Mouse (Mus musculus) T-helper 1 cell (primary cell): ENCODE results near the gene Ffar3.
"Not testable (repeated sequence)": the region's sequence is repeated elsewhere in the genome, so short reads cannot be mapped to it uniquely, and the experiment has no call there.

Experiments used
- in situ Hi-C: fragments of 300-600 bp; cut with MboI, MseI; formaldehyde crosslinking; loops from one replicate; pipeline ENCODE4 v1.15.1; 2025; ENCODE audit warnings: high pct_unique_total_duplicates

Gene Ffar3

DNA sequence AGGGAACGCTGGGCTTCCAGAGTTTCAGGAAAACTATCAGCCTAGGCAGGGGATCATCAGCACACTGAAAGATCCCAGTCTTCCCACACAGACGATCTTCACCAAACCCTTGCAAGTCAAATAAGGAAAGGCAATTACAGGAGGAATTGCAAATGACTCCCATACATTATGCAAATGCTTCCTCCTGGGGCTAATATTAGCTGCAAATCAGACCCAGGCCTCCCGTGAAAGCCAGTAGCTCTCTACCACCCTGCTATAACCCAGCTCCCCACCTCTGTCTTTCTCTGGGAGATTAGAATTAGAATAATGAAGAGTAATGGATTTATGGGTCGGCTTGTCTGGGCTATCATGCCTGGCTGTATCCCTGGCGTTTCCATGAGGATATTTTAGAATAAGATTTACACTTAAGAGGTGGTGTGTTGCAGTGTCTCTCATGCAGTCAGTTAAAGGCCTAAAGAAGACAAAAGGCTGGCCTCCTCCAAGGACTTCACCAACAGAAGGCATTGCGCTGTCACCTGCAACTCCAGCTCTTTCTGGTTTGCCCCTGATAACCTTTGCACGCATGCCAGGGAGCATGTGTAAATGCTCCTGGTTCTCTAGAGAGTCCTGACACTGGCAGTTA is 11.2 kb downstream of the Ffar3 start:
- in situ Hi-C loops: no loop called here

DNA sequence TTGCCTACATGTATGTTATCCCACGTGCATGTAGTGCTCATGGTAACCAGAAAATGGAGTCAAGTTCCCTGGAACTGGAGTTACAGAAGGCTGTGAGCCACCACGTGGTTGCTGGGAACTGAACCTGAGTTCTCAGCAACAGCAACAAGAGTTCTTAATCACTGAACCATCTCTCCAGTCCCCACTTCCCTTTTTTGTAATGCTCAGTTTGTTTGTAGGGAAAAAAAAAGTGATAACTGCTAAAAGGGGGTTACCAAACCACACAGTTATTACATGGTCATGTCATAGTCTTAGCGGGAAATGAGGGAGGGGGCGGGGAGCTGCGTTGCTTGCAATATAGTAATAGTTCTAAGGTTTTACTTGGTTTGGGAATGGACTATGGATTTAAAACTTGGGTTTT is 13.9 kb downstream of the Ffar3 start:
- in situ Hi-C loops: no loop called here

DNA sequence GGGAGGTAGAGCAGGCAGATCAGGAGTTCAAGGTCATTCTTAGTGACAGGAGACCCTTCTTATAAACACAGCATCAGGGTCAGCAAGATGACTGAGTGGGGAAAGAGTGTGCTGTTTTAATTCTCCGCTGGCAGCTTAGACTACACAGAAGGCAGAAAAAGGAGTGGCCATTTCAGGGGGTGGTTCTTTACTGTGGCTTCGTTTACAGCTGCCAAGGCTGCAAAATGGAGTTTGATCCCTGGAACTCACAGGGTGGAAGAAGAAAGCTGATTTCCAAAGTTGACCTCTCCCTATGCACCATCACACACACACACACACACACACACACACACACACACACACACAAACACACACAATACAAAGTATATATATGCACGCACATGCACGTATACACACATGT is 14.6 kb downstream of the Ffar3 start:
- in situ Hi-C loops: no loop called here

DNA sequence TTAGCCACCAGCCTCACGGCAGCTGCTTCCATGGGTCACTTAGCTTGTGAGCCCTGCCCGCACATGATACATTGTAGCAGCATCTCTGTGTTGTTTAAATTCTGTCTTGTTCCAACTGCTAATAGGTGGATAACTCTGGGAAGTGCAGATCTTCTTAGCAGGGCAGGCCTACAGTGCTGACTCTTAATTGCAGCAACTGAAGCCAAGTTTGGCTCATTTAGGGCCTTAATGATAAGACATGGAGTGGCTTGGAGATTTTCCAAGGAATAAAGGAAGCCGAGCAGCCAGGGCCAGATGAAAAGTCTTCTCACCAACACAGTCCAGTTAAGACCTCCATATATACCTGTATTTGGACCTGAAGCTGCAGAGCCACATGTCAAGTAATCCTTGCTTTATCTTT is 15.7 kb downstream of the Ffar3 start:
- in situ Hi-C loops: no loop called here

DNA sequence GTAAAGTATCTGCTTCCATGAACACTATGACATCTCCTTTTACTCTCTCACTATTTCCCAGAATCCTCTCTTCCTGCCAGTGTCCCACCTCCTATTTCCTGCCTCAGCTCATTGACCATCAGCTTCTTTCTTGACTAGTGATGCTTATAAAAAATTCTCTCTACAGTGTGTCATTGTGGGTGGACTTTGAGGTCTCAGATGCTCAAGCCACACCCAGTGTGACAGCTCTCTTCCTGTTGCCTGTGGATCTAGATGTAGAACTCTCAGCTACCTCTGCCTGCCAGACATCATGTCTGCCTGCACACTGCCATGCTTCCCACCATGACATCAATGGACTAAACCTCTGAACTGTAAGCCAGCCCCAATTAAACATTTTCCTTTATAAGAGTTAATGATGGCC is 18.7 kb downstream of the Ffar3 start:
- in situ Hi-C loops: no loop called here

DNA sequence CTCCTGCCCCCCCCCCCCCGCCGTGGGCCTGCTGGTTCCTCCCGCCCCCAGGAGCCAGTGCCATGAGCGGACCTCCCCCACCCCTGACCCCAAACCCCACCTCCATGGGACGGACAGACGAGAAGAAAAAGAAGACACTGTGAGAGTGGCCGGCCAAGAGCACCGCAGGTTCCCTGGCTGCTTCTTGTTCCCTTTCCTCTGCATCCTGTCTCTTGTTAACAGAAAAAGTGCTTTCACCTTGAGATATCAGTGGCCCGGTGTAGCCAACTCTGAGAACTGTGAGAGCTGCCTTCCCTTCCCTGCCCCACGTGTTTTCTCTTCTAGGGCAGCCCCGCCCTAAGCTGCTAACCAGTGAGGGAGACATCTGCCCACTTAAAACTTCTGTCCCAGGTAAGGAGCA is 23.3 kb downstream of the Ffar3 start:
- in situ Hi-C loops: not testable (repeated sequence)

DNA sequence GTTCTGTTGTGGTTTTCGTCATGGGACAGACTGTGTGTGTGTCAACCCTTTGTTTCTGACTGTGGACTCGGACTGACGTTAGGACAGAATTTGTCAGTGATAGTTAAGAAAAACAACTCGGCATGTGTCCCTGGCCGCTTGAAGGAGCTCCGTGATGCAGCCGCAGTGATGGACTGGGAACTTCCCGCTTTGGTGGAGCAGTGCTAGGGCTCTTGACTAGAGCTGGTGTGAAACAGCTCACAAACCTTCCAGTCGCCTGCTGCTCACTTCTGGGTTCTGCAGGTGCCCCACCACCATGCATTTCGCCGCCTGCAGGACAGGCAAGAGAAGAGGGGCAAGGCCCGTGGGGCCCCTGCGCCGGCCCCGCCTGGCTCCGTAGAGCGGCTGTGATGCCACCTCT is 23.7 kb downstream of the Ffar3 start:
- in situ Hi-C loops: no loop called here

DNA sequence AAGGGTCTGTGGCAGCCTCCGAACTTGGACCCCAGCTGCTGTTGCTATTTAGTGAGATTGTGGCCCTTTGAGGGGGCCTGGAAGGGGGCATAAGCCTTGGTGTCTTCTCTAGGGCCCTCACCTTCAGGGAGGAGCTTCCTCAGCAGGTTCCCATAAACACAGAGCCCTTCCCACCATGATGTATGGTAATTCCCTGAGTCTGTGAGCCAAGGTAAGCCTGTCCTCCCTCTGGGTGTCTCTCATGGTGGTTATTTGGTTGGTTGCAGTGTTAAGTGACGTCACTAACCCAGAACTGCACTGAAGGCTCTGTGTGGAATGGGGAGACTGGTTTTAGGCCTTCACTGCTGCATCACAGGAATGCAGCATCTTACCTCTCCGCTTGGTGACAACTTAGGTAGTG is 26.6 kb downstream of the Ffar3 start:
- in situ Hi-C loops: no loop called here

DNA sequence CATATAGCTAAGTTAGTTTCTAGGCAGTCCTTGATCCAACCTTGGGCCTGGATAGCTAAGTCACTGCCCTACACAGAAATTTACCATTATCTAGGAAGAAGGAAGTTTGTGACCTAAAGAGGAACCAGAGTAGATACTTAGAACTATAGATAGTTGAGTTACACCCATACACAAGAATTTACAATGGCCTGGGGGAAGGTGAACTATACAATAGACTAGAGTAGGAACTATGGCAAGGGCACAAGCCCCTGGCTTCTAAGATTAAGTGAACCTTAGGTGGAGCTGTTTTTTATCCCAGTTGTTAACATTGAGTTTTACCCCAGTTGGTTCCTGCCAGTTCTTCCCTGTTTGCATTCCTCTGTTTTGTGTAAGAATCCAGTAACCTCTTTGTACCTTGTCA is 27.1 kb downstream of the Ffar3 start:
- in situ Hi-C loops: not testable (repeated sequence)

DNA sequence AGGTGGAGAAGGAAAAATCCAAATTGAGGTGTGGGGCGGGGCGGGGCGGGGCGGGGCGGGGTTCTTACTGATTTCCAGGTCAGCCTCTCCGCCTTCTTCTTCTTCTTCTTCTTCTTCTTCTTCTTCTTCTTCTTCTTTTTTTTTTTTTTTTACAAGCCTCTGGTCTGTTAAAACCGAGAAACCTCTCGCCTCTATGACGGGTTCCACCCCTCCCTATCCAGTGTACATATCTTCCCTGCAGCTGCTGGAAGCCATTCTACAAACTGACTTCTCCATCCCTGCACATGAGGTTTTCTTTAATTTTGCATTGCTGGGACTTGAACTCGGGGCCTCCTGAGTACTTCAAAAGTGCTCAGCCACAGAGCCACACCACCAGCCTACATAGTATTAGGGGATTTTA is 29.3 kb downstream of the Ffar3 start:
- in situ Hi-C loops: no loop called here

DNA sequence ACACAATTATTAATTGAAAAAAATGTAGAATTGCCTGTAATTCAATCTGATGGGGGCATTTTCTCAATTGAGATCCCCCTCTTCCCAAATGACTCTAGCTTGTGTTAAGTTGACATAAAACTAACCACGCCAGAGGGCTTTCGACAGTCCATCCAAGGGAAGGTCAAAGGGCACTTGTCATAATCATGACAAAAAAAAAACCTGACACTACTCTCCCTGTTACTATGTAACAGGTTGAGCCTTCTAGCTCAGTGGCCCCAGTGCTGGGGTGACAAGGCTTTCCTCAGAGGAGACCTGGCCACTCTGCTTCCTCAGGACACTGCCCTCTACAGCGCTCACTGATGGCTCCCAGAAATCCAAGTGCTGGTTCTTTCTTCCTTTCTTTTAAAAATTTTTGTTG is 31.7 kb downstream of the Ffar3 start:
- in situ Hi-C loops: no loop called here

DNA sequence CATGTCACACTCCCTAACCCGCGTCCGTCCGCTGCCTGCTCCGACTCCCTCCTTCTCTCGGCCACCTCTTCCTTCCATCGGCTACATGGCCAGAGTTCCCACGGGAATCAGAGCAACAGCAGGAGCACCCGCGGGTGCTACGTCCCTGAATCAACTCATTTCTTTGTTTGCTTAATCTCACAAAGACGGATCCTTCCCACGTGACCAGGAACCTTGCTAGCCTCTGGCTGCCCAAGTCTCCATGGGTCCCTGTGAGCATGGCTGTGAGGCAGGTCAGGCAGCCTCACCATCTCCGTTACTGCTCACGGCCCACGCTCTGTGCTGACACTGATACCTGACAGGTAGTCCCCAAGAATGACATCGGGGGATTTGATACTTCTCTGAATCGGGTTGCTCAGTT is 32.3 kb downstream of the Ffar3 start, which contains the start of gene Ffar2:
Ffar2 (minus strand) TSS at position 101 of the 400 bp plus-strand sequence.
- in situ Hi-C loops: no loop called here

DNA sequence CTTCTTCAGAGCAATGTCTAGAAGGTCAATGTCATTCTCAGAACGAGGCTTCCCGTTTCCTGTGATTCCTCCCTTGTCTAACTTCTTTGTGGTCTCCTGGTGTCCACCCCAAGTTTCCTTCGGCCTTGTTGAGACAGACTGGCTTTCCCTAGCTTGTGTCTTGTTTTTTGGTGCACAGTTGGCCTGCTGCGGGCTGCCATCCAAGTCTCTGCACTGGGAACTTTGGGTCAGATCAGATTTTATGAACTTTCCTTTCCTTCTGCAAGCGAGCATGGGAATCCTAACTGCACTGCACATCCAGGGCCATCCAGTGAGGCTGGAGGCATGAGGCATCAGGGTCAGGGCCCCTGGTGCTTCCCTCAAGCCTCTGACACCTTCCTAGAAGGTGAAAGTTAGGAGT is 34.4 kb downstream of the Ffar3 start:
- in situ Hi-C loops: no loop called here

DNA sequence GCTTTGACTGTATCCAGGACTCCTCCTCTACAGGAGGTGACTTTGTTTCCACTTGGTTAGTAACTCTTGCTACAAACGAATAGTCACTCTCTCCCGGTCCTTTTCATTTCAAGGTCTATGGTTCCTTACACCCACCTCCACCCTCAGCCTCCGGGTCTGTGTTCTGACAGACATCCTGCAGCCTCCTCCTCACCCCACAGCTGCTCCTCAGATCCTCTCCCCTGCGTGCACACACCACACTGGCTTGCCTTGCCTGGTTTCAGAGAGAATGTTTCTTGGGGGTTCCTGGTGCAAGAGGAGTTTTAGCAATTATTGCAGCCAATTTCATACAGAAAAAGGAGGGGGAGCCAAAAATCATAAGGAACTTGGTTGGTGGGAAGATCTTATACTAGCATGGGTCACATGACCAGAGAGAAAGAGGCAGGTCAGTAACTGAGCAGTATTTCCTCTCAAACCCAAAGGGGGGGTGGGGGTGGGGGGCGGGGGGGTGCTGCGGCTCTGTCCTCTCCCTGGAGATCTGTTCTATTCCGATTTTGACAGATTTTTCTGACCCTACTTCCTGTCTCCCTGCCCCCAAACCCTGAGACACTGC is 35.0 kb downstream of the Ffar3 start:
- in situ Hi-C loops: no loop called here

DNA sequence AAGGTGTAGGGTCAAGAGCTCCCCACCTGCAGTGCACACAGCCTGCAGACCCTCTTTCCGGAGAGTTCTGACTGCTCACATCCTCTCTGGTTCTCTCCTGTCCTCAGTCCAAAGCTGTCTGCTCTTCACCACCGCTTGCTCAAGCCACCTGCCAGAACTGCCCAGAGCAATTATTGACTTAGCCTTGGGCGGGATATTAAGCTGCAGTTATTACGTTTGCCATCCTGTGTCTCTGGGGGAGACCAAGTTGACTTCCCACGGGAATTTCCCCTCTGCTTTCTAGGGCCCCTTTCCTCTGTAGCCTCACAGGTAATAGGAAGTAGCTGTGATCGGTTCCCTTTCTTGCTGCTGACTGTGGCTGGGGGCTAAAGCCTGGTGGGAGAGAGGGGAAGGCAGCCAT is 35.8 kb downstream of the Ffar3 start:
- in situ Hi-C loops: no loop called here

DNA sequence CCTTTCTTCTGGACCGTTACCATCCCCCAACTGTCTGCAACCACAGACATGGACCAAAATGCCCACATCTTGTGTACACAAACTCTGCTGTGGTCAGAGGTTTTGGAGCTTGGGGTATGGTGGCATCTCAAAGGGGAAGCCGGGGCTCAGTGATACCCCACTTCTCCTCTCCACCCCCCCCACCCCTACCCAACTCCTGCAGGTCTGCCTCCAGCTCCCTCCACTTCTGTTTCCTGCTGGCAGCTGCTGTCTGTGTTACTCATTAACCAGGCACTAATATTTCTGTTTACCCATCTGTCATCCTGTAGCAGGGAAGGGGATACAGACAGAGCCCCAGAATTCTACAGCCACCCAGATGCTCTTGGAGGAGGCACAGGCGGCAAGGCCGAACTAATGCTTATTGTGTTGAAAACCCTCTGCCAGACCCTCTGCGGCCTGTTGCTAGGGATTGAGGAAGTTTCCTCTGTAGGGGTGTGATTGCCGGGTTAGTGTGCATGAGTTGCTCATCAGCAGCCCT is 43.6 kb downstream of the Ffar3 start:
- in situ Hi-C loops: loop anchor here (5.0 kb wide), 1 partner anchor 50 kb away; the partner anchor contains the start of gene Ffar1

DNA sequence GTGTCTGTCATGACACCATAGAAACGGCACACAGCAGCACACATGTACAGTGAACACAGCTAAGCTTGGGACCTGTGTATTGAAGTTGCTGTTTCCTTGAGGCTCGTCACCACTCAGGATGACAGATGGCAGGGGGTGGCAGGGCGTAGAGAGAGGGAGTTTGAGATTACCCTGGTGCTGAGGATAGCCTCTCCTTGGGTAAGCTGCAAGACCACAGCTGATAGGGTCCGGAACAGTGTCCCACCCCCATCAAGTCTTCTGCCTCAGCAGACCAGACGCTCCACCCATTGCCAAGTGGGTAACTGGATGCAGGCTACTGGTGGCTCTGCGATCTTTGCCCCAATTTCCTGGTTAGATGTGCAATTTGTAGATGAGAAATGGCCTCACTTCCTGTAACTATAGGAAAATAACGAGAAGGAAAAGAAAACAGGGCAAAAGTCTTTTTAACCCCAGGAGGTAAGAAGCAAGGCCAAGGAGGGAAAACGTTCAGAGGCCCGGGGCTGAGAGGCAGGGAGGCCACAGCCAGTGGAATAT is 44.2 kb downstream of the Ffar3 start:
- in situ Hi-C loops: loop anchor here (5.0 kb wide), 1 partner anchor 50 kb away; the partner anchor contains the start of gene Ffar1

DNA sequence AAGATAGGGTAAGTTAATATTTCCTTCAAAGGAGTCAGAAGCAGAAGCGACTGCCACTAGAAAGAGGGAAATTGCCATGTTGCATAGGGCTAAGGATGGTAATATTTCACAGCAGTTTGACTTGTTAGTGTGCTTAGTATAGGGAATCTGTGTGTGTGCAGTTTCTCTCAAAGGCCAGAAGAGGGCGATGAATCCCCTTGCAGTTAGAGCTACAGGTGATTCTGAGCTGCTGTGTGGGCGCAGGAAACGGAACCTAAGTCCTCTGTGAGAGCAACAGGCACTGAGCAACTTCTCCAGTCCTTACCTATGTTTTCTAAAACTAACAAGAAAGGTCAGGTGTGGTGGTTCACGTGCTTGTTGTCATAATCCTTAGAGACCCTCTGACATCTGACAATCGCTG is 45.7 kb downstream of the Ffar3 start:
- in situ Hi-C loops: loop anchor here (5.0 kb wide), 1 partner anchor 52 kb away; the partner anchor contains the start of gene Ffar1

DNA sequence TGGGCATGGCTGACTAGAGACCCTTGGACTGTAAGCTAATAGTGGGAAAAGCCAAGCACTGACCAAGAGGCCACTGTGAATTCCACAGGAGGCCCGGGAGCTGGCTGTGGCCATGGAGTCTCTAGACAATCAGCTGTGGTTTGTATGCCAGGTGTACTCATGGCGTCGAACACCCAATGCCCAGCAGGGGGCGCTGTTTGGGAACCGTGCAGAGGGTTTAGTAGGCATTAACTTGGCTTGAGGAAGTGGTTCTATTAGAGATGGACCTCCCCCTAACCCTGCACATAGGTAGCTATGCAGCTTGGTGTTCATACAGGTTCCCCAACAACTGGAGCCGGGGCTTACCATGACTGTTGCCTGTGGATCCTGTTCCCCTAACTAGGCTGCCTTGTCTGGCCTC is 50.1 kb downstream of the Ffar3 start:
- in situ Hi-C loops: no loop called here
